In the genomic region with DNA sequence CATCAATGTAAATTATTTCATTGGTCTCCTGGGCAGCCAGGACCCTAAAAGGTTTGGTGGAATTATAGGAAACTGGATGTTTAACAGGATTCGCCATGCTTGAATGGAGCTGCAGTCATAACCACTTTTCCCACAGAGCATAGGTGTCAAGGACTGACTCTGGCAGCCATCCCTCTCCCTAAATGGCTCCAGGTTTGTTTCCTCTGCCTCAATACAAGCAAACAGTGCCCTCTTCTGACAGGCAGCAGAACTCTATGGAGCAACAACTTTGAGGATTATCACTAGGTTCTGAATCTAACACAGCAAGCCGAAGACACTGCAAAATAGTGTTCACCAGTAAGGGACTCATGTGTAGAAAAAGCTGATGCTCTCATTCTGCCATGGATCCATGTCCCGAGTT, we compare ENCODE assay signal across 8 mouse cellular contexts.
DNase-seq lines count a peak whose midpoint lies in the region; ATAC-seq and TF ChIP-seq lines count a peak whose summit lies in the region.

No protein-coding gene starts in this region.

- no peaks in the 10 kb centered on the region for H3K27me3 ChIP-seq in forebrain, postnatal 0 days (ENCODE audit: insufficient read depth, low read length)

- H3K9me3 ChIP-seq in forebrain, postnatal 0 days (ENCODE audit: low read length): no peaks in the 10 kb centered on the region

- no peak overlapping the region for H3K4me3 ChIP-seq in forebrain, postnatal 0 days (ENCODE audit: low read depth, low read length)

- H3K27ac ChIP-seq in forebrain, postnatal 0 days (ENCODE audit: low read depth, low read length): no peak overlapping the region

- intact Hi-C loops in left cerebral cortex, postnatal 4 days (cut with DNase I): no loop called here

- peak; percentile 71 for TF ChIP-seq CTCF in forebrain, postnatal 0 days (IDR thresholded peaks at IDR 0.05; ENCODE audit: low read depth)

- WGBS in forebrain, postnatal 0 days: 59% methylated on average over 3 of the region's 3 CpGs

- H3K4me1 ChIP-seq in forebrain, postnatal 0 days (ENCODE audit: insufficient read depth): no peaks in the 10 kb centered on the region

- no peak overlapping the region for H3K9ac ChIP-seq in forebrain, postnatal 0 days

- DNase-seq in ovary, postnatal 14 days (ENCODE audit: low spot score): peak; percentile 20
- no peak for DNase-seq in ovary, postnatal 10 days (ENCODE audit: low spot score)
- peak; percentile 75 for DNase-seq in brain, adult 2 months (ENCODE audit: low read depth, low spot score)
- peak; percentile 52 for DNase-seq in forebrain, postnatal 0 days
- peak; percentile 46 for DNase-seq in kidney, adult 18-20 months
- DNase-seq in left cerebral cortex, postnatal 4 days: peak; percentile 54
- DNase-seq in retina, postnatal 1 day: peak; percentile 64
- DNase-seq in thymus, postnatal 0 days (ENCODE audit: low spot score): no peak

- no peak overlapping the region for H3K4me2 ChIP-seq in forebrain, postnatal 0 days (ENCODE audit: low read depth)

- peak; percentile 61; the same call in 1 of the 2 replicates for ATAC-seq in forebrain, postnatal 0 days

- H3K36me3 ChIP-seq in forebrain, postnatal 0 days (ENCODE audit: insufficient read depth): no peaks in the 10 kb centered on the region

Comparison
In these comparisons a context has a peak if more than half of its experiments do, and no peak if none do; other contexts are left out.
1. DNase-seq: peak in ovary, postnatal 14 days (single experiment), brain, adult 2 months (single experiment), forebrain, postnatal 0 days (single experiment), kidney, adult 18-20 months (single experiment), left cerebral cortex, postnatal 4 days (single experiment) and retina, postnatal 1 day (single experiment); none in ovary, postnatal 10 days (single experiment) and thymus, postnatal 0 days (single experiment).